Mouse (Mus musculus) lung, postnatal 0 days (tissue): ENCODE results near the gene Gm8947. TPM values are rescaled to one million over a fixed set of nuclear protein-coding genes. Genes with fewer than 3 reads are reported as not detected.

Experiments used
- ATAC-seq: fragments of 200-750 bp; cut with Nextera tagmentation; 2 replicates; pipeline ENCODE4 v1.8.0; 2017; ENCODE audit warnings: moderate library complexity
- DNase-seq: peaks from one replicate; pipeline ENCODE4 v3.0.0-alpha.2; 2016; ENCODE audit warnings: low spot score
- H3K27ac ChIP-seq: fragments of 300-500 bp; sonication (generic); 2 replicates; pipeline ENCODE4 v1.5.1; 2014; ENCODE audit warnings: antibody characterized with exemption, mild to moderate bottlenecking, low read length, mixed read lengths
- H3K27me3 ChIP-seq: fragments of 300-500 bp; sonication (generic); replicated peaks from 2 replicates; pipeline ENCODE4 v1.6.1; 2014; ENCODE audit warnings: low read length, mixed read lengths; ENCODE audit not compliant: insufficient read depth
- H3K36me3 ChIP-seq: fragments of 300-500 bp; sonication (generic); 2 replicates; pipeline ENCODE4 v1.6.1; 2014; ENCODE audit warnings: low read length, mixed read lengths; ENCODE audit not compliant: insufficient read depth
- H3K4me1 ChIP-seq: fragments of 300-500 bp; sonication (generic); 2 replicates; pipeline ENCODE4 v1.6.1; 2014; ENCODE audit warnings: antibody characterized with exemption, low read depth, low read length, mixed read lengths; ENCODE audit not compliant: insufficient read depth
- H3K4me2 ChIP-seq: fragments of 300-500 bp; sonication (generic); replicated peaks from 2 replicates; pipeline ENCODE4 v1.6.1; 2014; ENCODE audit warnings: low read depth, mild to moderate bottlenecking, low read length, moderate library complexity, mixed read lengths
- H3K4me3 ChIP-seq: fragments of 300-500 bp; sonication (generic); 2 replicates; pipeline ENCODE4 v1.5.1; 2014; ENCODE audit warnings: low read depth, low read length
- H3K9ac ChIP-seq: fragments of 300-500 bp; sonication (generic); replicated peaks from 2 replicates; pipeline ENCODE4 v1.6.1; 2014; ENCODE audit warnings: low read depth, mild to moderate bottlenecking
- H3K9me3 ChIP-seq: fragments of 300-500 bp; sonication (generic); 2 replicates; pipeline ENCODE4 v1.6.1; 2016; ENCODE audit warnings: low read length, mixed read lengths
- CTCF ChIP-seq: IDR thresholded peaks from 2 replicates; pipeline ENCODE4 v1.5.1; 2016; ENCODE audit warnings: antibody characterized with exemption, mild to moderate bottlenecking
- EP300 ChIP-seq: IDR thresholded peaks from 2 replicates; pipeline ENCODE4 v1.6.1; 2016; ENCODE audit warnings: antibody characterized with exemption, mild to moderate bottlenecking, control low read depth
- WGBS: fragments of 180-500 bp; shearing (Covaris S2); extraction: QIAGEN DNeasy Blood & Tissue Kit; methylation state at CpG from one replicate; pipeline ENCODE4 v1.1.7; 2014; 5-methylcytosine and 5-hydroxymethylcytosine counted together
- polyA plus RNA-seq: library from polyadenylated mRNA; unstranded; fragments of >200 nt; fragmentation: Nextera tagmentation; extraction: Ambion mirVana; gene quantifications from 2 replicates; pipeline ENCODE4 v1.2.1, GENCODE M21; 2015

The Gm8947 gene
- polyA plus RNA-seq, 1 experiment from 2014 or later = not detected

DNA sequence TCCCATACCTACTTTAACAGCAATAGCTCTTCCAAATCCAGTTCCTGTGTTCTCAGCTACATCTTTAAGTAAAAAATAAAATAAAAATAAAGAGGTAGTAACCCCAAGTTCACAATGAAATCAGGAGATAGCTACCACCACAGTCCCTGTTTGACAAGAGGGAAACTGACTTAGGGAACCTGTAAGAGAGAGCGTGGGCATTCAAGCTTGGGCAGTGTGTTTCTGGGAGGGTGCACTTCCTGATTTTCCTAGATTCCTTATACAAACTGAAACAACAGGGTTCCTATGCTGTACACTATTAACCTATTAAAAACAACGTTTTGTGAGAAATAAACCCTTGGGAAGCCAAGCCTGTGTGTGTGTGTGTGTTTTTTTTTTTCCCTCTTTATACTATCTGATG lies 22.7 kb downstream of the Gm8947 start:
- WGBS = 65% methylated on average over 2 of the region's 2 CpGs
- H3K27ac ChIP-seq = no peak overlapping the region
- H3K4me3 ChIP-seq = no peak overlapping the region
- H3K4me1 ChIP-seq = no peaks in the 10 kb centered on the region
- H3K9ac ChIP-seq = no peak overlapping the region
- H3K27me3 ChIP-seq = no peaks in the 10 kb centered on the region
- DNase-seq (no peak), ATAC-seq (no peak)
- no peaks in the 10 kb centered on the region for H3K36me3 ChIP-seq
- TF ChIP-seq CTCF = no peak
- no peak for TF ChIP-seq EP300
- no peaks in the 10 kb centered on the region for H3K9me3 ChIP-seq
- H3K4me2 ChIP-seq = no peak overlapping the region

DNA sequence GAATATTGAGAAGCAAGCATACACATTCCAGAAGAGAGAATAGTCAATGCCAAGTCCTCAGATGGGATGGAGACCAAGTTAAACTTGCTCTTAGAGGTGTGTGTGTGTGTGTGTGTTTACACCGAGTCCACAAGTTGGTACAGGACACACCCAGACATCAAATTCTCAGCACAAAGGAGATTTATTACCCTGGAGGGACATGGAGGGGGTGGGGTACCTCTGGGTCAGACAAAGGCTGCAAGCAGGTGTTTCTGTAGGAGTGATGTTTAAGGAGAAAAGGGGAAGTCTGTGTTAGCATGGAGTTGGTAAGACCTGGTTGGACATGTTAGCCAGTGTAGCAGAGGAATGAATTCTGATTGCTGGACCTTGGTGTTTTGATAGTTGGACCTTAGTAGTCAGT lies 23.8 kb downstream of the Gm8947 start:
- H3K9me3 ChIP-seq = no peaks in the 10 kb centered on the region
- DNase-seq = no peak
- no peak overlapping the region for H3K4me3 ChIP-seq
- no peak overlapping the region for H3K27ac ChIP-seq
- no peak overlapping the region for H3K9ac ChIP-seq
- TF ChIP-seq EP300 (no peak), CTCF (no peak)
- no peaks in the 10 kb centered on the region for H3K36me3 ChIP-seq
- no peak overlapping the region for H3K4me2 ChIP-seq
- no peak for ATAC-seq
- H3K4me1 ChIP-seq = no peaks in the 10 kb centered on the region
- 27% methylated on average over 1 of the region's 1 CpGs for WGBS
- H3K27me3 ChIP-seq = no peaks in the 10 kb centered on the region

DNA sequence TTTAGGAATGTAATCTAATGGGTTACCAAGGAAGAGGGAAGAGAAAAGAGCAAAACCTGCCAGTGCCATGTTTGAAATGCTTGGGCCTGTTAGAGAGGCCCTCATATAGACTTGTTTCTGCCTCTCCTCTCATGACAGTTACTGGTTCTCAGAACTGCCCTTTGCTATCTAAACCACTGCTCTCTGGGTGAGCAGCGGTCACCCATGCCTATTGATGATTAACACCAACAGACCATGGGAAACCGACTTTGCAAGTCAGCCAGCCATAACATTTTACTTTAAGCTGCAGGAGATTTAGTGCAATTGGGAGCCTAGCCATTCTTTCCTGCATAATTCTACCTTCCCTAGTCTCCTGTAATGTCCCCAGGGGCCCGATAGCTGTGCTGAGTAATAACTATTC lies 24.2 kb downstream of the Gm8947 start:
- Histone ChIP-seq H3K27me3 (no peaks in the 10 kb centered on the region), H3K4me3 (no peak overlapping the region), H3K36me3 (no peaks in the 10 kb centered on the region), H3K9me3 (no peaks in the 10 kb centered on the region), H3K27ac (no peak overlapping the region), H3K4me1 (no peaks in the 10 kb centered on the region), H3K4me2 (no peak overlapping the region), H3K9ac (no peak overlapping the region)
- WGBS = 70% methylated on average over 3 of the region's 3 CpGs
- DNase-seq = no peak
- no peak for ATAC-seq
- no peak for TF ChIP-seq CTCF
- no peak for TF ChIP-seq EP300

DNA sequence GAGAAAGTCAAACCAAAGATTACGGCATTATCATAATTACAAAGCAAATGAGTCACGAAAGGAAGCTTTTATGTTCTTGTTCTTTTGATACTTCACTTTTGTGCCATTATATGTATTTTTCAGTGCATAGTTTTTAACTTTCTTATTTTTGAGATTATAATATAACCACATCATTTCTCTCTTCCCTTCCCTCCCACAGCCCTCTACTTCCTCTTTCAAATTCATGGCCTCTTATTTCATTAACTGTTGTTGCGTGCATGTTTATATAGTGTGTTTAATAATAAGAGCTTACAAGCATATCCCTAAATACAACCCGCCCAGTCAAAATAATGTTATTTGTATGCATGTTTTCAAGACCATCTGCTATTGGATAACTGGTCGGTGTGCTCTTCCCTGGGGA lies 26.9 kb downstream of the Gm8947 start:
- no peak for ATAC-seq
- Histone ChIP-seq H3K9ac (no peak overlapping the region), H3K36me3 (no peaks in the 10 kb centered on the region), H3K27me3 (no peaks in the 10 kb centered on the region), H3K9me3 (no peaks in the 10 kb centered on the region), H3K27ac (no peak overlapping the region), H3K4me2 (no peak overlapping the region), H3K4me3 (no peak overlapping the region), H3K4me1 (no peaks in the 10 kb centered on the region)
- DNase-seq = no peak
- WGBS = 85% methylated on average over 5 of the region's 5 CpGs
- TF ChIP-seq CTCF = no peak

DNA sequence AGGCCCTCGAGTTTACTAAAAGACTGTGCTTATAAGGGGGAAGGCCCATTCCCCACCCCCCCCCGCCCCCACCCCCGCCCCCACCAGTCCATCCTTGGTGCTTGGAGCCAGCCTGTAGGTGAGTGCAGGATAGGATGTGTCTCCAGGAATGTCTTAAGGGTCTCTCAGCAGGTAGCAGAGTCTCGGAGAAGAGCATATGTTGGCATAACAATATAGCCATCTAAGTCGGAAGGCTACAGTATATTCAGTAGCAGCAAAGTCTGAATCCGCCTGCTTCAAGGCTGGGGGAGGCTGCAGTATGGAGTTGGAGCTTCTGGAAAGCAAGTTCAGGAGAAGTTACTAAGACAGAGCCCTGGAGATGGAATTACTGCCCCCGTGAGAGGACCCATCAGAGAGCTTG lies 27.9 kb downstream of the Gm8947 start:
- WGBS = 84% methylated on average over 7 of the region's 7 CpGs
- Histone ChIP-seq H3K9ac (no peak overlapping the region), H3K4me3 (no peak overlapping the region), H3K36me3 (no peaks in the 10 kb centered on the region), H3K4me1 (no peaks in the 10 kb centered on the region), H3K9me3 (no peaks in the 10 kb centered on the region), H3K27ac (no peak overlapping the region), H3K4me2 (no peak overlapping the region), H3K27me3 (no peaks in the 10 kb centered on the region)
- DNase-seq (no peak), ATAC-seq (no peak)
- no peak for TF ChIP-seq CTCF
- TF ChIP-seq EP300 = no peak

DNA sequence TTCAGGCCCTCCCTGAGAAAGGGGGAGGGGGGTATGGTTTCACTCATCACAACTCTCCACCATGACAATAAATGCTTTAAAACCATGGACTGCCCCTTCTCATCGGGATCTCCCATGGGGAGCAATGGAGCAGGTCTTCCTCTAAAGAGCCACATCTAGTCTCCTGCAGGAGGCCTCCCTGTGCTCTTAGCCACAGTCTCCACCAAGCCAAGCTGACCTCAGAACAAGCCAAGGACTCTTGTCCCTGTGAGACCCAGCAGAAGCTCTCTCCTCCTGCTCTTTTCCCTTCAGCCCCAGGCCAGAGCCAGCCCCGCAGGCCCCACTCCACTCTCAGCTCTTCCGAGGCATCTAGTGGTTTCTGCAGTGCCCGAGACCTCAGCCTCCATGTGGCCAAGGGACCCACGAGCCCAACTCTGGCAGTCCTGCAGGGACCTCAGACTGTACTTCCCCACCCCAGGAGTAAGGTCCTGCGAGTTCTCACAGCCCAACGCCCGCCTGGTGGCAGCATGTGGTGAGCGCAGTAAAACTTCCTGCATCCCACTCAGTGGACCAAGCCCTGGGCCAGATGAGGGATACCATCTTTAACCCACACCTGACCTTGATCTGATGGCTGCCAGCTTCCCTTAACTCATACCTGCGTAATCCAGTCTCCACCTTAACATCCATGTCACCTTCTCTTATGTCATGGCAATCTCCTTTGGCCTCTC lies 30.5 kb downstream of the Gm8947 start:
- ATAC-seq (no peak), DNase-seq (no peak)
- Histone ChIP-seq H3K4me2 (no peak overlapping the region), H3K9me3 (no peaks in the 10 kb centered on the region), H3K9ac (no peak overlapping the region), H3K27ac (no peak overlapping the region), H3K4me3 (no peak overlapping the region), H3K4me1 (no peaks in the 10 kb centered on the region), H3K27me3 (no peaks in the 10 kb centered on the region), H3K36me3 (no peaks in the 10 kb centered on the region)
- TF ChIP-seq EP300 = no peak
- no peak for TF ChIP-seq CTCF
- WGBS = 80% methylated on average over 10 of the region's 10 CpGs

DNA sequence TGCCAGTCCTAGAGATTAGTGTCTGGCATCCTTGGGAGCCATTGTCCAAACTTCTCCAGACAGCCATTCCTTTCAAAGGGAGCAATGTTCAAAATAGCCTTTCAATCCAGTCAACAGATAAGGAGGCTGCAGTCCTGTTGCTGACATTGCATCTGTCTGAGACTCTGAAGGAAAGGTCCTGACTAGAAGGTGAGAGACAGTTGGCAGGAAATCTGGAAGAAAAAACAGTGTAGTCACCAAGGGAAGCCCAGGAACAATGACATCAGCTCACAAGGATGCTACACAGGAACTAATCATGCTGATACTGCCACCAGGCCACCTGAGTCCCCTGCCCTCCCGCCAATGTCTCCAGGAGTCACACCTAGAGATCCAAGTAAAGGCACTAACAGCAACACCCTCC lies 31.2 kb downstream of the Gm8947 start:
- Histone ChIP-seq H3K9me3 (no peaks in the 10 kb centered on the region), H3K9ac (no peak overlapping the region), H3K36me3 (no peaks in the 10 kb centered on the region), H3K27ac (no peak overlapping the region), H3K4me3 (no peak overlapping the region), H3K27me3 (no peaks in the 10 kb centered on the region), H3K4me1 (no peaks in the 10 kb centered on the region), H3K4me2 (no peak overlapping the region)
- TF ChIP-seq EP300 (no peak), CTCF (no peak)
- WGBS = 67% methylated on average over 1 of the region's 1 CpGs
- no peak for ATAC-seq
- DNase-seq = no peak
